Mouse (Mus musculus) adrenal gland, postnatal 0 days (tissue): Measurements from ENCODE around the gene Kctd7. TPM values are rescaled to one million over a fixed set of nuclear protein-coding genes. Genes with fewer than 3 reads are reported as not detected.

ENCODE experiments used
- polyA plus RNA-seq: library from polyadenylated mRNA; unstranded; fragments of >200 nt; fragmentation: Nextera tagmentation; extraction: Ambion mirVana; gene quantifications from 2 replicates; pipeline ENCODE4 v1.2.1, GENCODE M21; 2015

Kctd7 gene
- polyA plus RNA-seq: 4.8 and 5.1 TPM in 2 replicates

GRCm38 (mm10) chr5:130144334-130145312 is at the start of gene Kctd7:
Kctd7 (plus strand) TSS chr5:130144861.

GRCm38 (mm10) chr5:130171423-130171954 is 26.8 kb downstream of the Kctd7 start, which contains the start of gene Rabgef1:
Rabgef1 (plus strand) TSS chr5:130171798.

Other genes starting within 250 kb of the Kctd7 start
- gene Zbed5, start 249.1 kb upstream of the Kctd7 start, polyA plus RNA-seq: 3.5 and 4.7 TPM in 2 replicates
- gene Phkg1, start 246.3 kb upstream of the Kctd7 start, polyA plus RNA-seq: 0.20 and 0.59 TPM in 2 replicates
- gene Nupr1l, start 236.3 kb upstream of the Kctd7 start, polyA plus RNA-seq: 8.0 and 11.9 TPM in 2 replicates
- gene Vkorc1l1, start 202.9 kb upstream of the Kctd7 start, polyA plus RNA-seq: 13.8 and 16.8 TPM in 2 replicates
- 46.5 and 65.9 TPM in 2 replicates for gene Gusb, start 141.8 kb upstream of the Kctd7 start, polyA plus RNA-seq
- 92.5 and 127 TPM in 2 replicates for gene Asl, start 115.6 kb upstream of the Kctd7 start, polyA plus RNA-seq
- 38.0 and 54.7 TPM in 2 replicates for gene Crcp, start 115.6 kb upstream of the Kctd7 start, polyA plus RNA-seq
- 69.9 and 78.5 TPM in 2 replicates for gene Tpst1, start 71.5 kb upstream of the Kctd7 start, polyA plus RNA-seq
- 15.2 and 30.8 TPM in 2 replicates for gene Rabgef1, start 26.9 kb downstream of the Kctd7 start, polyA plus RNA-seq
- 35.6 and 41.4 TPM in 2 replicates for gene Tmem248, start 72.2 kb downstream of the Kctd7 start, polyA plus RNA-seq
- gene Sbds, start 110.7 kb downstream of the Kctd7 start, polyA plus RNA-seq: 76.2 and 103 TPM in 2 replicates
- 17.2 and 28.8 TPM in 2 replicates for gene Tyw1, start 110.8 kb downstream of the Kctd7 start, polyA plus RNA-seq
- gene Caln1, start 224.6 kb downstream of the Kctd7 start, polyA plus RNA-seq: 35.8 and 65.7 TPM in 2 replicates
- gene A330070K13Rik, start 239.8 kb downstream of the Kctd7 start, polyA plus RNA-seq: not detected in 2 replicates